Mouse (Mus musculus) gastrocnemius, adult 2 months (tissue): ENCODE measurements around the gene Bzw1. TPM values are rescaled to one million over a fixed set of nuclear protein-coding genes. Genes with fewer than 3 reads are reported as not detected.

Source experiments
- DNase-seq: peaks from one replicate; pipeline ENCODE4 v3.0.0; 2022
- H3K27ac ChIP-seq: fragments of 200-600 bp; 2 replicates; pipeline ENCODE4 v1.8.1; 2022; ENCODE audit warnings: mild to moderate bottlenecking
- H3K4me3 ChIP-seq: fragments of 200-600 bp; 2 replicates; pipeline ENCODE4 v1.8.1; 2022; ENCODE audit warnings: mild to moderate bottlenecking, moderate library complexity
- CTCF ChIP-seq: fragments of 200-600 bp; IDR thresholded peaks from 2 replicates; pipeline ENCODE4 v1.8.1; 2022; ENCODE audit warnings: antibody characterized with exemption, mild to moderate bottlenecking, moderate library complexity
- intact Hi-C: fragments of 180-260 bp; cut with DNase I; formaldehyde crosslinking; loops from one replicate; pipeline ENCODE4 v1.15.1; 2025
- total RNA-seq, 2 experiments: library from RNA; stranded (reverse); gene quantifications; 2 replicates each; pipeline ENCODE4 v1.2.3; 2021

Bzw1 gene
- total RNA-seq, 2 experiments from 2014 or later, result 43.3 to 50.5 TPM

- no peak for DNase-seq
- Histone ChIP-seq H3K4me3 (no peak overlapping the region), H3K27ac (no peak overlapping the region)
- intact Hi-C loops, result no loop called here
- no peak for TF ChIP-seq CTCF
These were observed 17.0 kb upstream of the Bzw1 start for GRCm38 (mm10) chr1:58375574-58376147.

- TF ChIP-seq CTCF, result no peak
- H3K27ac ChIP-seq, result no peak overlapping the region
- DNase-seq, result no peak
- intact Hi-C loops, result no loop called here
- H3K4me3 ChIP-seq, result no peak overlapping the region
These were observed 10.0 kb upstream of the Bzw1 start for GRCm38 (mm10) chr1:58382586-58383281.

GRCm38 (mm10) chr1:58391421-58392267, 1.1 kb upstream of the Bzw1 start:
- intact Hi-C loops, result no loop called here
- DNase-seq, result no peak
- no peak for TF ChIP-seq CTCF
- Histone ChIP-seq H3K27ac (peak overlapping the region; percentile 100), H3K4me3 (peak overlapping the region; percentile 90)

- peak overlapping the region; percentile 100 for H3K27ac ChIP-seq
- peak overlapping the region; percentile 90 for H3K4me3 ChIP-seq
- DNase-seq, result no peak
- no peak for TF ChIP-seq CTCF
- intact Hi-C loops, result no loop called here
These were observed 438 bp upstream of the Bzw1 start for GRCm38 (mm10) chr1:58392268-58392651.

- intact Hi-C loops, result no loop called here
- Histone ChIP-seq H3K4me3 (peak overlapping the region; percentile 90), H3K27ac (peak overlapping the region; percentile 100)
- peak; percentile 71 for DNase-seq
- no peak for TF ChIP-seq CTCF
These were observed 842 bp downstream of the Bzw1 start for GRCm38 (mm10) chr1:58393284-58394195.

- intact Hi-C loops, result no loop called here
- no peak for DNase-seq
- no peak overlapping the region for H3K27ac ChIP-seq
- no peak overlapping the region for H3K4me3 ChIP-seq
- no peak for TF ChIP-seq CTCF
These were observed 2.6 kb downstream of the Bzw1 start for GRCm38 (mm10) chr1:58395341-58395740.

- peak; percentile 30; the same call in 1 of the 2 replicates for TF ChIP-seq CTCF
- no peak for DNase-seq
- intact Hi-C loops, result no loop called here
- Histone ChIP-seq H3K4me3 (no peak overlapping the region), H3K27ac (no peak overlapping the region)
These were observed 3.5 kb downstream of the Bzw1 start for GRCm38 (mm10) chr1:58396179-58396578.

GRCm38 (mm10) chr1:58397731-58398130, 5.0 kb downstream of the Bzw1 start:
- Histone ChIP-seq H3K27ac (no peak overlapping the region), H3K4me3 (no peak overlapping the region)
- no peak for DNase-seq
- TF ChIP-seq CTCF, result no peak
- intact Hi-C loops, result loop anchor here (1.0 kb wide), 1 partner anchor 38 kb away; no protein-coding TSS in a partner anchor

- intact Hi-C loops, result no loop called here
- no peak for TF ChIP-seq CTCF
- no peak overlapping the region for H3K4me3 ChIP-seq
- H3K27ac ChIP-seq, result no peak overlapping the region
- DNase-seq, result no peak
These were observed 8.7 kb downstream of the Bzw1 start for GRCm38 (mm10) chr1:58401396-58401795.

GRCm38 (mm10) chr1:58403745-58404144, 11.0 kb downstream of the Bzw1 start:
- H3K4me3 ChIP-seq, result no peak overlapping the region
- intact Hi-C loops, result no loop called here
- no peak overlapping the region for H3K27ac ChIP-seq
- no peak for DNase-seq
- TF ChIP-seq CTCF, result no peak

GRCm38 (mm10) chr1:58407321-58407720, 14.6 kb downstream of the Bzw1 start:
- intact Hi-C loops, result no loop called here
- Histone ChIP-seq H3K4me3 (no peak overlapping the region), H3K27ac (no peak overlapping the region)
- TF ChIP-seq CTCF, result no peak
- DNase-seq, result no peak

GRCm38 (mm10) chr1:58408141-58408540, 15.4 kb downstream of the Bzw1 start:
- Histone ChIP-seq H3K4me3 (no peak overlapping the region), H3K27ac (no peak overlapping the region)
- intact Hi-C loops, result no loop called here
- DNase-seq, result no peak
- no peak for TF ChIP-seq CTCF
